Mouse (Mus musculus) midbrain, embryonic 15.5 days (tissue): ENCODE measurements around the gene Itgb1bp1. TPM values are rescaled to one million over a fixed set of nuclear protein-coding genes. Genes with fewer than 3 reads are reported as not detected.

Source experiments
- ATAC-seq: fragments of 200-750 bp; cut with Nextera tagmentation; replicated peaks from 2 replicates; pipeline ENCODE4 v1.8.0; 2017; ENCODE audit warnings: moderate TSS enrichment
- H3K27ac ChIP-seq: fragments of 300-500 bp; sonication (generic); 2 replicates; pipeline ENCODE4 v1.5.1; 2015; ENCODE audit warnings: mild to moderate bottlenecking, inconsistent platforms
- H3K27me3 ChIP-seq: fragments of 300-500 bp; sonication (generic); replicated peaks from 2 replicates; pipeline ENCODE4 v1.6.1; 2015; ENCODE audit warnings: inconsistent platforms
- H3K36me3 ChIP-seq: fragments of 300-500 bp; sonication (generic); replicated peaks from 2 replicates; pipeline ENCODE4 v1.6.1; 2015; ENCODE audit warnings: inconsistent platforms
- H3K4me1 ChIP-seq: fragments of 300-500 bp; sonication (generic); 2 replicates; pipeline ENCODE4 v1.6.1; 2015; ENCODE audit warnings: inconsistent platforms
- H3K4me2 ChIP-seq: fragments of 300-500 bp; sonication (generic); 2 replicates; pipeline ENCODE4 v1.6.1; 2015; ENCODE audit warnings: inconsistent platforms, mild to moderate bottlenecking, moderate library complexity
- H3K4me3 ChIP-seq: fragments of 300-500 bp; sonication (generic); 2 replicates; pipeline ENCODE4 v1.5.1; 2015; ENCODE audit warnings: mild to moderate bottlenecking, inconsistent platforms
- H3K9ac ChIP-seq: fragments of 300-500 bp; sonication (generic); 2 replicates; pipeline ENCODE4 v1.6.1; 2015; ENCODE audit warnings: mild to moderate bottlenecking, inconsistent platforms
- H3K9me3 ChIP-seq: fragments of 300-500 bp; sonication (generic); 2 replicates; pipeline ENCODE4 v1.6.1; 2016; ENCODE audit warnings: inconsistent platforms
- WGBS: fragments of 180-500 bp; shearing (Covaris S2); methylation state at CpG from one replicate; pipeline ENCODE4 v1.1.7; 2015; ENCODE audit warnings: mixed read lengths; 5-methylcytosine and 5-hydroxymethylcytosine counted together
- polyA plus RNA-seq: library from polyadenylated mRNA; unstranded; fragments of >200 nt; fragmentation: Nextera tagmentation; extraction: Ambion mirVana; gene quantifications from 2 replicates; pipeline ENCODE4 v1.2.1, GENCODE M21; 2015

Gene Itgb1bp1
- polyA plus RNA-seq, 1 experiment from 2014 or later: 32.5 TPM

GRCm38 (mm10) chr12:21264241-21264640 is 21.8 kb downstream of the Itgb1bp1 start:
- peaks cover 16% of the 10 kb centered on the region; the same call in 1 of the 2 replicates for H3K36me3 ChIP-seq
- ATAC-seq: no peak
- WGBS: 83% methylated on average over 5 of the region's 5 CpGs
- no peaks in the 10 kb centered on the region for H3K9me3 ChIP-seq
- H3K4me1 ChIP-seq: no peaks in the 10 kb centered on the region
- no peak overlapping the region for H3K4me3 ChIP-seq
- no peak overlapping the region for H3K4me2 ChIP-seq
- H3K9ac ChIP-seq: no peak overlapping the region
- H3K27ac ChIP-seq: no peak overlapping the region
- no peaks in the 10 kb centered on the region for H3K27me3 ChIP-seq

GRCm38 (mm10) chr12:21263256-21263655 is 22.8 kb downstream of the Itgb1bp1 start:
- H3K27me3 ChIP-seq: no peaks in the 10 kb centered on the region
- no peak for ATAC-seq
- WGBS: 98% methylated on average over 5 of the region's 5 CpGs
- H3K9me3 ChIP-seq: no peaks in the 10 kb centered on the region
- H3K36me3 ChIP-seq: peaks cover 17% of the 10 kb centered on the region; the same call in 1 of the 2 replicates
- no peak overlapping the region for H3K9ac ChIP-seq
- H3K27ac ChIP-seq: no peak overlapping the region
- no peaks in the 10 kb centered on the region for H3K4me1 ChIP-seq
- H3K4me3 ChIP-seq: no peak overlapping the region
- H3K4me2 ChIP-seq: no peak overlapping the region

- no peak overlapping the region for H3K27ac ChIP-seq
- H3K4me1 ChIP-seq: no peaks in the 10 kb centered on the region
- H3K36me3 ChIP-seq: peaks cover 11% of the 10 kb centered on the region; the same call in 1 of the 2 replicates
- WGBS: 85% methylated on average over 4 of the region's 4 CpGs
- ATAC-seq: no peak
- H3K9ac ChIP-seq: no peak overlapping the region
- H3K4me3 ChIP-seq: no peak overlapping the region
- no peaks in the 10 kb centered on the region for H3K27me3 ChIP-seq
- no peak overlapping the region for H3K4me2 ChIP-seq
- no peaks in the 10 kb centered on the region for H3K9me3 ChIP-seq
Measured at GRCm38 (mm10) chr12:21261521-21261920, 24.6 kb downstream of the Itgb1bp1 start.

- H3K4me3 ChIP-seq: no peak overlapping the region
- no peaks in the 10 kb centered on the region for H3K9me3 ChIP-seq
- H3K27me3 ChIP-seq: no peaks in the 10 kb centered on the region
- no peak overlapping the region for H3K9ac ChIP-seq
- no peak overlapping the region for H3K27ac ChIP-seq
- no peak overlapping the region for H3K4me2 ChIP-seq
- H3K36me3 ChIP-seq: peaks cover 11% of the 10 kb centered on the region; the same call in 1 of the 2 replicates
- WGBS: 95% methylated on average over 6 of the region's 6 CpGs
- no peaks in the 10 kb centered on the region for H3K4me1 ChIP-seq
- ATAC-seq: no peak
Measured at GRCm38 (mm10) chr12:21260494-21261256, 25.4 kb downstream of the Itgb1bp1 start.

GRCm38 (mm10) chr12:21247711-21248392 is 38.2 kb downstream of the Itgb1bp1 start:
- Histone ChIP-seq H3K4me2 (no peak overlapping the region), H3K4me1 (no peaks in the 10 kb centered on the region), H3K36me3 (peaks cover 54% of the 10 kb centered on the region), H3K9ac (no peak overlapping the region), H3K4me3 (no peak overlapping the region), H3K27me3 (no peaks in the 10 kb centered on the region), H3K9me3 (no peaks in the 10 kb centered on the region), H3K27ac (no peak overlapping the region)
- no peak for ATAC-seq
- 90% methylated on average over 7 of the region's 7 CpGs for WGBS

GRCm38 (mm10) chr12:21244375-21244960 is 41.6 kb downstream of the Itgb1bp1 start:
- Histone ChIP-seq H3K27me3 (no peaks in the 10 kb centered on the region), H3K4me2 (no peak overlapping the region), H3K27ac (no peak overlapping the region), H3K4me1 (no peaks in the 10 kb centered on the region), H3K36me3 (peaks cover 39% of the 10 kb centered on the region), H3K9me3 (no peaks in the 10 kb centered on the region), H3K9ac (no peak overlapping the region), H3K4me3 (no peak overlapping the region)
- no peak for ATAC-seq
- over 99% methylated on average over 11 of the region's 11 CpGs for WGBS

GRCm38 (mm10) chr12:21241965-21242364 is 44.1 kb downstream of the Itgb1bp1 start:
- peaks cover 38% of the 10 kb centered on the region for H3K36me3 ChIP-seq

GRCm38 (mm10) chr12:21234560-21234959 is 51.5 kb downstream of the Itgb1bp1 start:
- no peak for ATAC-seq
- H3K27me3 ChIP-seq: no peaks in the 10 kb centered on the region
- no peaks in the 10 kb centered on the region for H3K9me3 ChIP-seq
- H3K4me1 ChIP-seq: no peaks in the 10 kb centered on the region
- no peak overlapping the region for H3K4me2 ChIP-seq
- H3K27ac ChIP-seq: no peak overlapping the region
- no peak overlapping the region for H3K4me3 ChIP-seq
- H3K9ac ChIP-seq: no peak overlapping the region
- peaks cover 39% of the 10 kb centered on the region for H3K36me3 ChIP-seq
- 96% methylated on average over 2 of the region's 2 CpGs for WGBS

More at GRCm38 (mm10) chr12:21241965-21242364, 44.1 kb downstream of the Itgb1bp1 start:
- no peak overlapping the region for H3K4me3 ChIP-seq
- no peaks in the 10 kb centered on the region for H3K9me3 ChIP-seq
- H3K27me3 ChIP-seq: no peaks in the 10 kb centered on the region
- H3K4me2 ChIP-seq: no peak overlapping the region
- no peaks in the 10 kb centered on the region for H3K4me1 ChIP-seq
- 70% methylated on average over 3 of the region's 3 CpGs for WGBS
- ATAC-seq: no peak
- no peak overlapping the region for H3K9ac ChIP-seq
- H3K27ac ChIP-seq: no peak overlapping the region

GRCm38 (mm10) chr12:21233727-21234126 is 52.4 kb downstream of the Itgb1bp1 start:
- H3K9me3 ChIP-seq: no peaks in the 10 kb centered on the region
- H3K27ac ChIP-seq: no peak overlapping the region
- no peaks in the 10 kb centered on the region for H3K27me3 ChIP-seq
- 92% methylated on average over 7 of the region's 7 CpGs for WGBS
- H3K4me1 ChIP-seq: no peaks in the 10 kb centered on the region
- H3K4me2 ChIP-seq: no peak overlapping the region
- H3K4me3 ChIP-seq: no peak overlapping the region
- no peak for ATAC-seq
- H3K9ac ChIP-seq: no peak overlapping the region
- H3K36me3 ChIP-seq: peaks cover 30% of the 10 kb centered on the region

- WGBS: 67% methylated on average over 17 of the region's 17 CpGs
- H3K4me3 ChIP-seq: no peak overlapping the region
- H3K36me3 ChIP-seq: peaks cover 20% of the 10 kb centered on the region
Measured at GRCm38 (mm10) chr12:21229076-21229918, 56.8 kb downstream of the Itgb1bp1 start.

GRCm38 (mm10) chr12:21228650-21229049 is 57.4 kb downstream of the Itgb1bp1 start:
- WGBS: 91% methylated on average over 4 of the region's 4 CpGs
- ATAC-seq: no peak
- H3K27ac ChIP-seq: no peak overlapping the region

More at GRCm38 (mm10) chr12:21229076-21229918, 56.8 kb downstream of the Itgb1bp1 start:
- Histone ChIP-seq H3K4me2 (no peak overlapping the region), H3K9me3 (no peaks in the 10 kb centered on the region), H3K4me1 (0 out of 2 replicates have a peak, but pooled peaks cover 4% of the 10 kb centered on the region), H3K9ac (no peak overlapping the region), H3K27ac (0 out of 2 replicates have a peak overlapping the region, but pooled peaks have one; percentile 23), H3K27me3 (no peaks in the 10 kb centered on the region)
- 0 out of 2 replicates have a peak, but pooled peaks have one; percentile 31 for ATAC-seq

More at GRCm38 (mm10) chr12:21228650-21229049, 57.4 kb downstream of the Itgb1bp1 start:
- Histone ChIP-seq H3K9ac (no peak overlapping the region), H3K4me3 (no peak overlapping the region), H3K4me1 (0 out of 2 replicates have a peak, but pooled peaks cover 4% of the 10 kb centered on the region), H3K27me3 (no peaks in the 10 kb centered on the region), H3K4me2 (no peak overlapping the region), H3K9me3 (no peaks in the 10 kb centered on the region), H3K36me3 (peaks cover 20% of the 10 kb centered on the region)
